In genomic region chr15:98685926-98686325, GRCm38 (mm10) we compare ENCODE assay signal across 18 mouse cellular contexts. TPM values are rescaled to one million over a fixed set of nuclear protein-coding genes. Genes with fewer than 3 reads are reported as not detected.
A peak's percentile ranks its signal among the peaks of the same experiment; 100 is the strongest.
DNase-seq lines count a peak whose midpoint lies in the region; TF ChIP-seq lines count a peak whose summit lies in the region.
"Had no signal": no experiment of that assay in that cellular context is flagged by ENCODE, and none has a peak within 500 bp of the region (broad histone marks: within the 10 kb centered on the region; RNA-seq: fewer than 3 reads in every experiment).

No protein-coding gene starts in this region.

- TF ChIP-seq CTCF in kidney, adult 2 months (conservative IDR thresholded peaks at IDR 0.05; ENCODE audit: insufficient read depth, insufficient read length, low read depth, low read length): peak; percentile 30; the same call in 1 of the 2 replicates

- H3K27ac ChIP-seq in kidney, adult 2 months (ENCODE audit: insufficient read depth, low read depth, low read length): no peak overlapping the region
- H3K27ac ChIP-seq: embryonic facial prominence, embryonic 12.5 days; hindbrain, embryonic 14.5 days; neural tube, embryonic 13.5 days; stomach, embryonic 15.5 days had no signal

- 73% methylated on average over 3 of the region's 3 CpGs for WGBS in kidney, adult 2 months

- no peaks in the 10 kb centered on the region for H3K36me3 ChIP-seq in kidney, adult 2 months (ENCODE audit: control insufficient read depth, insufficient read depth, low read length)
- H3K36me3 ChIP-seq: embryonic facial prominence, embryonic 12.5 days; neural tube, embryonic 13.5 days; stomach, embryonic 15.5 days had no signal

- H3K27me3 ChIP-seq in kidney, adult 2 months (replicated peaks; ENCODE audit: control insufficient read depth, insufficient read depth, low read length): no peaks in the 10 kb centered on the region
- H3K27me3 ChIP-seq: embryonic facial prominence, embryonic 12.5 days; neural tube, embryonic 13.5 days; stomach, embryonic 15.5 days had no signal

- DNase-seq in kidney, adult 2 months: no peak
- DNase-seq in kidney, adult 9 months: no peak
- DNase-seq in thymus, postnatal 4 days: peak; percentile 37
- no peak for DNase-seq in thymus, postnatal 14 days
- DNase-seq in ZHBTc4 (ENCODE audit: low read depth, low spot score): peak; percentile 83
- DNase-seq in left cerebral cortex, adult 8-10 months (ENCODE audit: low spot score in 2 of 2): no peak
- no peak for DNase-seq in adrenal gland, postnatal 36 days
- DNase-seq: cerebellum, postnatal 36 days; gastrocnemius, postnatal 36 days; layer of hippocampus, adult 9-11 months; left cerebral cortex, postnatal 4 days; lung, adult 18-20 months; retina, postnatal 1 day had no signal

- no peaks in the 10 kb centered on the region for H3K4me1 ChIP-seq in kidney, adult 2 months (ENCODE audit: control insufficient read depth, insufficient read depth, low read length)
- H3K4me1 ChIP-seq: embryonic facial prominence, embryonic 12.5 days; stomach, embryonic 15.5 days had no signal

- no peak for TF ChIP-seq POLR2A in kidney, adult 2 months (IDR thresholded peaks at IDR 0.05; ENCODE audit: low read depth, low read length)

- no peak overlapping the region for H3K4me3 ChIP-seq in kidney, adult 2 months (ENCODE audit: insufficient read depth, low read depth, low read length)
- H3K4me3 ChIP-seq: embryonic facial prominence, embryonic 12.5 days; neural tube, embryonic 13.5 days; stomach, embryonic 15.5 days had no signal

RNA-seq across cellular contexts. Expression of gene Rnd1, which starts 8.7 kb away (rescaled TPM):
- polyA plus RNA-seq in kidney, adult 2 months (2012; rRNA removed): 2.2 and 2.8 TPM in 2 replicates
- 10 to 100 TPM; 15.6 to 22.9 (median 20.5) TPM for total RNA-seq in left cerebral cortex, adult 8-10 months (2022)
- 1 to 10 TPM; 2.1 to 2.4 TPM for total RNA-seq in adrenal gland, postnatal 36 days (2021)

RNA-seq across cellular contexts. Expression of gene Ccdc65, which starts 22.1 kb away (rescaled TPM):
- 0.42 and 0.60 TPM in 2 replicates for polyA plus RNA-seq in kidney, adult 2 months (2012; rRNA removed)
- 10 to 100 TPM in 3 of 4 experiments, 1 to 10 TPM in 1; 8.6 to 12.7 (median 11.6) TPM for total RNA-seq in left cerebral cortex, adult 8-10 months (2022)
- total RNA-seq in adrenal gland, postnatal 36 days (2021): under 1 TPM; 0.23 to 0.26 TPM
- total RNA-seq: gastrocnemius, postnatal 36 days; megakaryocyte, adult 5-6 weeks had no signal

RNA-seq across cellular contexts. Expression of gene Ddx23, which starts 23.2 kb away (rescaled TPM):
- polyA plus RNA-seq in kidney, adult 2 months (2012; rRNA removed): 23.8 and 24.4 TPM in 2 replicates
- 10 to 100 TPM; 77.3 to 95.7 (median 87.1) TPM for total RNA-seq in left cerebral cortex, adult 8-10 months (2022)
- 10 to 100 TPM; 75.5 to 84.3 TPM for total RNA-seq in adrenal gland, postnatal 36 days (2021)

RNA-seq across cellular contexts. Expression of gene Fkbp11, which starts 42.1 kb away (rescaled TPM):
- 9.3 and 10.1 TPM in 2 replicates for polyA plus RNA-seq in kidney, adult 2 months (2012; rRNA removed)
- 1 to 10 TPM; 1.1 to 2.3 (median 2.0) TPM for total RNA-seq in left cerebral cortex, adult 8-10 months (2022)
- 1 to 10 TPM; 7.5 to 9.1 TPM for total RNA-seq in adrenal gland, postnatal 36 days (2021)

RNA-seq across cellular contexts. Expression of gene Cacnb3, which starts 55.3 kb away (rescaled TPM):
- polyA plus RNA-seq in kidney, adult 2 months (2012; rRNA removed): 20.2 and 21.7 TPM in 2 replicates
- 100 to 1,000 TPM; 212 to 229 (median 221) TPM for total RNA-seq in left cerebral cortex, adult 8-10 months (2022)
- 10 to 100 TPM; 10.2 to 13.3 TPM for total RNA-seq in adrenal gland, postnatal 36 days (2021)

Comparison
In these comparisons a context has a peak if more than half of its experiments do, and no peak if none do; other contexts are left out.
1. DNase-seq: peak in thymus, postnatal 4 days (single experiment) and ZHBTc4 (single experiment); none in kidney, adult 2 months (single experiment), kidney, adult 9 months (single experiment), thymus, postnatal 14 days (single experiment), left cerebral cortex, adult 8-10 months (0 of 2) and adrenal gland, postnatal 36 days (0 of 2).
2. RNA of gene Rnd1, which starts 8.7 kb away (total RNA-seq): 15.6 to 22.9 TPM in left cerebral cortex, adult 8-10 months; 2.1 to 2.4 TPM in adrenal gland, postnatal 36 days; every median in the first group is over 4 times any median in the second.
3. RNA of gene Ccdc65, which starts 22.1 kb away (total RNA-seq): 8.6 to 12.7 TPM in left cerebral cortex, adult 8-10 months; 0.23 to 0.26 TPM in adrenal gland, postnatal 36 days; every median in the first group is over 4 times any median in the second.